Mouse (Mus musculus) small intestine, adult 2 months (tissue): ENCODE measurements around the gene Fbxo46.

ENCODE experiments used
- CTCF ChIP-seq: fragments of 200-500 bp; IDR thresholded peaks from 2 replicates; pipeline ENCODE4 v1.5.1; 2012; ENCODE audit warnings: low read depth, mild to moderate bottlenecking, control low read depth, inconsistent platforms, low read length, moderate library complexity, mixed read lengths; ENCODE audit not compliant: insufficient replicate concordance, insufficient read length; ENCODE audit errors: extremely low read depth
- POLR2A ChIP-seq: fragments of 200-500 bp; IDR thresholded peaks from 2 replicates; pipeline ENCODE4 v1.6.1; 2012; ENCODE audit warnings: low read depth, mild to moderate bottlenecking, control low read depth, inconsistent platforms, low read length, moderate library complexity

DNA sequence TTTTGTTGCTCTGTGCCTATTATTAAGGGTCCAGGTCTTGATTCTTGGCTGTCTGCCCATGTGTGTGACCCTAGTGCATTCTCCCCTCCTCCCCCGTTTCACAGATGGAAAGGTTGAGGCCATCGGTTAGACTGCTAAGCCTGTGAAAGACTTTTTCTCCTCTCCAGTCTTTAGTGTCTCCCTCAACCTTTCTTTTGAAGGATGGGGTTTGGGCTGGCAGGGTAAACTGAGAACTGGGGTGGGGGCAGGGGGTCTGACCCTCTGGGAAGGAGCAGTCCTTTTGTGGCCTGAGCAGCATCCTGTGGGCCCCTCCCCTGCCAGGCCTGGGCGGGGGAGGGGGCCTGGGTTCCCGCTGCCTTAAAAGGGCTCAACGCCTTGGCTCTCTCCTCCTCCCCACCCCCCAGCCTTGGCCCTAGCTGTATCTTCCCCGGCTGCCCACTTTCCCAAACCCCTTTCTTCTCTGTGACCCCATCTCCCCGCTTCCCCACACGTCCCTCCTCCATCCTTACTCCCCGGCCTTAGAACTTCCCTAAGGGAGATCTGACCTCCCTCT lies 34.7 kb upstream of the Fbxo46 start:
- TF ChIP-seq CTCF = no peak
- TF ChIP-seq POLR2A = no peak
